Mouse (Mus musculus): ENCODE results near the gene Nup153.

DNA sequence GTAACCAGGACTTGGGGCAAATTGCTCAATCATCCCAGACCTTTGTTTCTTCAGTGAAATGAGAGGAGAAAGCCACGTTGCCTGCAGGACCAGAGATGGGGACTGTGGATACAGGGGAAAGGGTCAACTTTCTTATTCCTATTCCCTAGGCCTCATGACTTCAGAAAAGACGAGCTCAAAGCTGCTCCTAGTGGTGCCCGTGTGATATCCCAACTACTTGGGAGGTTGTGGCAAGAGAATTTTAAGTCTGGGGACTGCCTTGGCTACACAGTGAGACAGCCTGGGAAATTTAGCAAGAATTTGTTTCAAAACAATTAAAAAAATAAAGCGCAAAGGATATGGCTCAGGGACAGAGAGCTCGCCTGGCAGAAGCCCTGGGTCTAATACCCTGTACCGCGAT is 30.2 kb upstream of the Nup153 start:
- TF ChIP-seq POLR2A (IDR thresholded peaks at IDR 0.05; ENCODE audit: insufficient read depth, low read depth, low read length) (no peak), CTCF (IDR thresholded peaks at IDR 0.05; ENCODE audit: insufficient read depth, low read depth, low read length) (no peak)
